Mouse (Mus musculus): ENCODE measurements around the gene Myo1f. TPM values are rescaled to one million over a fixed set of nuclear protein-coding genes. Genes with fewer than 3 reads are reported as not detected.

Myo1f gene
- total RNA-seq (2021), result 1 to 10 TPM; 1.8 to 2.0 TPM

DNA sequence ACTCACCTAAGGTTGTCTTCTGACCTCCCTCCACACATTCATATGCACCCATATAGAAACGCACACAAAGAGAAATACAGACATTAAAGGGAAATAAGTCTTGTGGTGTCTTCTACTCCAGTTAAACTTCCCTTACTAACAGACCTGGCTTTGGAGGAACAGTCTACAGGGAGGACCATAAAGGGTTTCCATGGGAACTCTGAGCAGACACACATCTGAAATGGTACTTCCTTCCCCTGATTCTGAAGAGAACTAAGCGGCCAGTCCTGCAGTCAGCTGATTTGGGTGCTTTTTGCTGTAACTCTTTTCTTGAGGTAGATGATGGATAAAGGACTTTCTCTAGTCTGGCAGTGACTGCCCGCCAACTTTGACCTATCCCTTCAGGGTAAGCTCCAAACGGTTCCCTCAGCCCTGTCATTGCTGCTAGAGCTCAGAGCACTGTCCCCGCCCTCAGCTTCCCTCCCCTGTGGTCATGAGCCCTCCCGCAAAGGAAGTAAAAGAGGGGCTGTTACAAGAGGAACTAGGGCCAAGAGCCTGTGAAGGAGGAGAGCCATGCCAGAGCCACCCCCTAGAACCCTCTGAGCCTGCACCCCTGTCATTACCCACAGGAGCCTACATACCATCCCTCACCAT, at the start of gene Myo1f:
Myo1f (plus strand) TSS at position 485 of the 633 bp plus-strand sequence.
- DNase-seq (ENCODE audit: extremely low spot score in 1 of 2, low spot score in 1 of 2), result no peak

DNA sequence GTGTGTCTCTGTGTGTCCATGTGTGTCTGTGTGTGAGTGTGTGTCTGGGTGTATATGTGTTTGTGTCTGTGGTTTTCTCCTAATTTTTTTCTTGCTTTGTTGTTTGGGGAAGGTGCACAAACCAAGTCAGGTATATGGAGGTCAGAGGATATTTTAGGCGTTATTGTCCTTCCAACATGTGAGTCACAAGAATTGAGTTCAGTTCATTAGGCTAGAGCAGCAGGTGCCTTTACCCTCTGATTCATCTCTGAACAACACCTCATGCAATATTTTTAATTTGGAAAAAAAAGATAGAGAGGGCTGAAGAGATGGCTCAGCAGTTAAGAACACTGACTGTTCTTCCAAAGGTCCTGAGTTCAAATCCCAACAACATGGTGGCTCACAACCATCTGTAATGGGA, 47.1 kb upstream of the Myo1f start:
- no peak for DNase-seq (ENCODE audit: extremely low spot score in 1 of 2, low spot score in 1 of 2)

DNA sequence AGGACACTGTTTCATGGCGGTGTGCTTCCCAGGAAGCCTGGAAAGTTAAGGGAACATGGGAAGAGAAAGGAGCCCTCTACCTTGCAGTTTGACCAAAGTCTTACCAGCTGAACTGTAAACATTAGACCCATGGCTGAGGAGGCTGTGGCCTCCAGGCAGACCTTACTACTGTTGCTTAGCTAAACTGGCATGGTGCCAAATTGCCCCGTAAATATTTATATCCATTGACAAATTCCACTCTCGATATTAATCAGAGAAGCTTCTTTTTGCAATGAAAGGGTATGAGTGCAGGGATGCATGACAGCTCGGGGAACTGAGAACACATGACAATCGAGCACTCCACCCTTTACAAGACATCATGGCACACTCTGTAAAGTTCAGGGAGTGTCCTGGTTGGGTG, 45.3 kb upstream of the Myo1f start:
- DNase-seq (ENCODE audit: extremely low spot score in 1 of 2, low spot score in 1 of 2), result no peak

DNA sequence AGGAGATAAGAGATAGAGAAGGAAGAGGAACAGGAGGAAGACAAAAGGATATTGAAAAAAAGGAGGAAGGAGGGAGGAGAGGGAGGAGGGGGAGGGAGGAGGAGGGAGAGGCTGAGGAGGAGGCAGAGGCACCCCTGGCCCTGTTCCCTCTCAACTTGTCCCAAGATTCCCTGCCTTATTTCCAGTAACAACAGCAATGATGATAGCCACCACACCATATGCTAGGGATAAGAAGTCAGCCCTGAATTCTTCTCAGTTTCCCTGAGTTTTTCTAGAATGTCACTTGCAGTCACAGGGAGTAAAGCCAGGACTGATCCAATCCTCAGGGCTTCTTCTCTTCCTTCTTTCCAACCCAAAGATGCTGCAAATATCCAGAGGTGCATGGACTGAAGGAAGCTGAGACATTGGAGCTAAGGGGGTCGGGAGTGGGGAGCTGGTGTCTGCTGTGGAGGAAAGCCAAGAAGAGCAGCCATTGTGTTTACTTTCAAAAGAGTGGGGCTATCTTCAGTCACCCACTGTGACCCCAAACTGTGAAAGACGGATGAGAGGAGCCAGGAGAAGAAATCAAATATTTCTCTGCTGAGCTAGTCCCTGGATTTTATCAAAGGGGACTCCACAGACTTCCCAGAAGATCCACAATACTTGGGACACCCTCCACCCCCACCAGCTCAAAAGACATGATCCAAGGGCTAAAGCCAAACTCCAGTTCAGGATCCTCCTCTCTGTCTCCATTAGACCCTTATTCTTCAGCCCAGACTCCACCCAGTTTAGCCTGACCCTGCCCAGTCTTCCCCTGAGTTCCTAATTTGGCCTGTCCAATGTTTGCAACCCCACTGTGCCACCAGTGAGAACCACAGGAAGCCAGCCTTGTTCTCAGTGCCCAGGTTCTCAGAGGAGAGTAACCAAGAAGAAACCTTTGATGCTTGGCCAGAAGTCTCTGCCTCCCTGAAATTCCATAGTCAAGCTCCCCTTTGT, 42.8 kb upstream of the Myo1f start:
- DNase-seq (ENCODE audit: extremely low spot score in 1 of 2, low spot score in 1 of 2), result no peak

DNA sequence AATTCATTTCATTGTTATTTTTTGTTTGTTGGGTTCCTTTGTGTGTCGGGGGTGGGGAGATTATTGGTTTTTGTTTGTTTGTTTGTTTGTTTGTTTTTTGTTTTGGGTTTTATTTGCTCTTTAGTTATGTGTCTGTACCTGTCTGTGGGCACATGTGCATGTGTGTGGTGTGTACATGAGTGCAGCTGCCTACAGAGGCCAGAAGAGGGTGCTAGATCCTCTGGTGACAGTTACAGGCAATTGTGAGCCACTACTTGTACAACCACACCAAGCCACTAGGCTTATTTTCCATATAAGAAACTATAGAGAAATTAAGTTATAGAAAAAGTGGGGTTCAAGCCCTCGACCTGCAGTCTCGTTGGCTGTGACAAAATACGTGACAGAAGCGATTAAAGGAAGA, 41.6 kb upstream of the Myo1f start:
- no peak for DNase-seq (ENCODE audit: extremely low spot score in 1 of 2, low spot score in 1 of 2)

DNA sequence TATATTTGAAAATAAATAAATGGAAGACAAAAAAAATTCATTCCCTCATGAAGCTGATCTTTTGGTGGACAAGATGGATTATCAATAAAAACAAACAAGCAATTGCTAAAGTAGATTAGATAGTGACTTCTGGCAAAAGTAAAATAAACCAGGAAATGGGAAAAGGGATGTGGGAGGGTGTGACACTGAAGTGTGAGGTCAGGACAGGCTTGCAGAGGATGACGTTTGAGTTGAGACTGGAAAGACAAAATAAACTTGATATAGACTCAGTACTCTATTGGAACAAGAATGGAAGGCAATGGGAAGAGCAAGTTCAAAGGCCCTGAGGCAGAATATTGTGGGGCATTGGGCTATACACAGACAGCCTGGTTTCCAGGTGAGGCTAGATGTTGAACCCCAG, 35.1 kb upstream of the Myo1f start:
- no peak for DNase-seq (ENCODE audit: extremely low spot score in 1 of 2, low spot score in 1 of 2)

DNA sequence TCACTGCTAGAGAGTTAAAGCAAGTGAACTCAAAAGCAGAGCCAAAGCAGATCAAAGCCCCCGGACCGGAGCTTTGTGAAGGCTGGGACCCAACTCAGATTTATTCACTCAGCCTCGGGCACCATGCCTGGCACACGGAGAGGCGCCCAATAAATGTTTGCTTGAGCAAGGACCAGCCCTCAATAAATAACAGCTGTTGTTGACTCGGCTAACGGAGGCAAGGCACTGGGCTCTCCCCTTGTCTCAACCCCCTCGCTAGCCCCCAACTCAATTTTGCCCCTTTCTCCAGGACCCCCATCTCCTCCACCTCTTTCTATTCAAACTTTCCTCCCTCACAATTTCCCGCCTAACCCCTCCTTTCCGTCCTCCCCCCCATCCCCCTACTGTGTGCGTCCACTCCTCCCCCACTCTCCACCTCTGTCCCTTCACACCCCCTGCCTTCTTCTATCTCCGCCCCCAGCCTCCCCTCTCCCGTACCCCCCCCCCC, 32.0 kb upstream of the Myo1f start:
- peak in 1 of 2 experiments; percentile 12 for DNase-seq (ENCODE audit: extremely low spot score in 1 of 2, low spot score in 1 of 2)

DNA sequence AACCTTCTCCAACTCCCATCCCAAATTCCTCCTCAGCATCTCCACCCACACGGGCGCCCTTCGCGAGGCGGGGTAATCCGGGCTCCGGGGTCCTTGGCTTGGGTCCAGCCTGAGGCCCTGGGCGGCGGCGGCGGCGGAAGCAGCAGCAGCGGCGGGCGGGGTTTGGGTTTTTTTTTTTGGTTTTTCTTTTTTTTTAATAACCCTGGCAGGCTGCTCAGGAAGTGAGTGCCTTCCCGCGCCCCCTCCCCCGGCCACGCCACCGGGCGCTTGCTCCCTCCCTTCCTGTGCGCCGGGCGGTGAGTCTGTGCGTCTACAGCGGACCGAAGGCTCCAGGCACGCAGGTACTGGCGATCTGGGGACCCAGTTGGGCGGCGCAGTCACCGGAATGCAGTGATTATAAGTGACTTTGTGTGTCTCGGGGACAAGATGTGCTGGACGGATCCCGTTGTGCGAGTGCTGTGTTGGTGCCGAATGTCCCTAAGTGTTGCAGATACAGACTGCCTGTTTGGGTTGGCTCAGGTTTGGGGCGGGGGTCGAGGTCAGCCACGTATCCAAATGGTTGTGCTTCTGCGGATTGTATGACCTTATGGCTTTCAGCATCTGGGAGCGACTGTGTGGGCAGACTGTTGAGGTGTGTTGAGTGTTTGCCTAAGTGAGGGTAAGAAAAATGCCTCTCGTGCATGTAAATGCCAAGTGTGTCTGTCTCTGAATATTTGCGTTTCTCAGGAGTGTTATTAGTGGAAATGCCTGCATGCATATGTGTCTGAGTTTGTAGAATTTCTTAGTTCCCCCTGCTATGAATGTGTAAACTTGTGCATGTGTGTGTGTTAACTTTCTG, 31.4 kb upstream of the Myo1f start, which contains the start of gene Adamts10:
Adamts10 (plus strand) TSS at position 287 of the 838 bp plus-strand sequence.
- peak; percentile 47 to 51 for DNase-seq (ENCODE audit: extremely low spot score in 1 of 2, low spot score in 1 of 2)

DNA sequence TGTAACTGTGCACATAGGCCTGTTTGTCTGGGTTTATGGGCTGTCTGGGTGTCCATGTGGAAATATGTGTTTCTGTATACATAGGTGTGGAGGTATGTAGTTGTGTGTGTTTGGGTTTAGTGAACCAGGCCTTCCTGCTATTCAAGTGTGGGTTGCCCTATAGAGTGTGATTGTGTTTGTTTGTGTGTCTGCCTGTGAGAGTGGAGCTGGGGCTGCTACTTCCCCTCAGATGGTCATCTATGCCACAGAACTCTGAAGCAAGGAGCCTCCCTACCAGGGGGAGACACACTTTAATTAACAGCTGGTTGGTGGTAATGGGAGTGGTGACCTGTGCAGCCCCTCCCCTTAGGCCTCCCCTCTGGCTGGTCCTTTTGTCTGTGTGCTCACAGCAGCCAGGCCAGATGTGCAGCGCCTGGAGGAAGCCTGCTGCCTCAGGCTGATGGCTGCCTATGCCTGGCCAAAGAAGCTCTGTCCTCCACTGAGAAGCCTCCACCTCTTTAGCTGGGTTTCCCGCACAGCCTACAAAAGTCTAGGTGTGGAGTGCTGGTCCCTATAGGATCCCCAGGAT, 30.6 kb upstream of the Myo1f start:
- DNase-seq (ENCODE audit: extremely low spot score in 1 of 2, low spot score in 1 of 2), result no peak

DNA sequence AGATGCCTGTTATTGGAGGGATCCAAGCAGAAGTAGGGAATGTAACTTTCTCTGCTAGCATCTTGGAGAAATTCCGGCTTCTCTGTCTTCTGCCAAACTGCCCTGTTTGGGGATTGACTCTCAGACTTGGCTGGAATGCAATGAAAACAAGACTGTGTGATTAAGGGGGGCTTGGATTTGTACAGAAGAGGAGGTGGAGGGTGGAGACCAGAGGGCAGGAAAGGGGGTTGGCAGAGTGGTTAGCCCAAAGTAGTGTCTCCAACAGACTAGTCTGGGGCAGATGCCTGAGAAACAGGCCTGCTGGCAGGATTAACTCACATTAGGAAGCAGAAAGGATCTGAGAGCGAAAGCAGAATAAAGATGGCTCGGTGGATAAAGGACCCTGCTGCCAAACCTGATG, 29.0 kb upstream of the Myo1f start:
- DNase-seq (ENCODE audit: extremely low spot score in 1 of 2, low spot score in 1 of 2), result no peak

DNA sequence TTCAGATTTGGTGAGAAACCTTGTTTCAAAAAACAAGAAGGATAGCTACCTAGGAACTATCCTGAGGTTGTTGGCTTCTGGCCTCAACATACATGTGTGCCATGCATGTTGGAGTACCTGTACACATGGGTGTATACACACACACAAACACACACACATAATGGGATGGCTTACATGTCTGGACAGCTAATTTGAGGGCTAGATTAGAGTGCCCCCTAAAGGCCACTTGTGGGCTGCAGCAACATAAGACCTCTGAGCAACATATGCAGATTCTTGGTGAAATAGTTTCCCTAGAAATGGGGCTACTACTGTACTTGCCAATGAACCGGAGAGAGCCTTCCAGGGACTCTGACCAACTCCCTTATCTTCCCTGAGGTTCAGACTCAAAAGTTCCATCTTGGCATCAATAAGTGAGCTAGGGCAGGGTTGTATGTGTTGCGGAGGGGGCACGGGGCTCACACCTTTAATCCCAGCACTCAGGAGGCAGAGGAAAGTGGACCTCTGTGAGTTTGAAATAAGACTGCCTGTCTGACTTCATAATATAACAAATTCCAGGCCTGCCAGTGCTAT, 16.3 kb upstream of the Myo1f start:
- DNase-seq (ENCODE audit: extremely low spot score in 1 of 2, low spot score in 1 of 2), result peak in 1 of 2 experiments; percentile 56

DNA sequence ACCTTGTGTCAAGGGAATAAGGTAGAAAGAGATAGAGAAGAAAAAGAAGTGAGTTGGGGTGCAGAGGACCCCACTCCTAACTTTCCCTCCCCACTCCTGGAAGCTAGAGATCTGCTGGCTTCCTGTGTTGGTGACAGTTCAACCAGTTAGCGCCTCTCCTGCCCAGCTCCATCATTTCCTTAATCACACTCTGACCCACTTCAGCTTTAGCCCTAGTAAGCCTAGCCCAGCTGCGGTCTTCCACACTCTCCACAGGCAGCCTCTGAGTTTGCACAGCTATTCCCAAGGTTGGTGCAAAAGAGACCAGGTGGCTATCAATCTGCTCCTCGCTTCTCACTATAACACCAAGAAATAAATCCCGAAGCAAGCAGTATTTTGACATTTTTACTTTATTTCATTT, 15.6 kb upstream of the Myo1f start:
- DNase-seq (ENCODE audit: extremely low spot score in 1 of 2, low spot score in 1 of 2), result no peak

DNA sequence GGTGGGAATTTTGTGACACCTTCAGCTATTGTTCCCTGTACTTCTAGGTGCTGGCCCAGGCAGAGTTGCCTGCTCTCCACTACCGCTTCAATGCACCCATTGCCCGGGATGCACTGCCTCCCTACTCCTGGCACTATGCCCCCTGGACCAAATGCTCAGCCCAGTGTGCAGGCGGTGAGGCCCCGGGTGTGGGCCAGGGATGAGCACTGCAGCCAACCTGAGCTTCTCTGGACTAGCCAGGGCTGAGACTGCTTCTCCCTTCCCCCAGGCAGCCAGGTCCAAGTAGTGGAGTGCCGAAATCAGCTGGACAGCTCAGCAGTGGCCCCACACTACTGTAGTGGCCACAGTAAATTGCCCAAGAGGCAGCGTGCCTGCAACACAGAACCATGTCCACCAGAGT, 6.3 kb upstream of the Myo1f start:
- DNase-seq (ENCODE audit: extremely low spot score in 1 of 2, low spot score in 1 of 2), result no peak

DNA sequence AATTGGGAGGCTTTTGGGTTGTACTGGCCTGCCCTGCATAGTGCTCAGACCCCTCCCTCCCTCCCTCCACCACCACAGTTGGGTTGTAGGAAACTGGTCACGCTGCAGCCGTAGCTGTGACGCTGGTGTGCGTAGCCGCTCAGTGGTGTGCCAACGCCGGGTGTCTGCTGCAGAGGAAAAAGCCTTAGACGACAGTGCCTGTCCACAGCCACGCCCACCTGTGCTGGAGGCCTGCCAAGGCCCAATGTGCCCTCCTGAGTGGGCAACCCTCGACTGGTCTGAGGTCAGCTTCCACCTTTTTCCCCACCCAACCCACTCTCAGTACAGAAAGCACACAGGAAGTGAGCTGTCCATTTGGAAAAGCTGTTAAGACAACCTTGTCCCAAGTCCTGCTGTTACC, 5.1 kb upstream of the Myo1f start:
- DNase-seq (ENCODE audit: extremely low spot score in 1 of 2, low spot score in 1 of 2), result no peak

DNA sequence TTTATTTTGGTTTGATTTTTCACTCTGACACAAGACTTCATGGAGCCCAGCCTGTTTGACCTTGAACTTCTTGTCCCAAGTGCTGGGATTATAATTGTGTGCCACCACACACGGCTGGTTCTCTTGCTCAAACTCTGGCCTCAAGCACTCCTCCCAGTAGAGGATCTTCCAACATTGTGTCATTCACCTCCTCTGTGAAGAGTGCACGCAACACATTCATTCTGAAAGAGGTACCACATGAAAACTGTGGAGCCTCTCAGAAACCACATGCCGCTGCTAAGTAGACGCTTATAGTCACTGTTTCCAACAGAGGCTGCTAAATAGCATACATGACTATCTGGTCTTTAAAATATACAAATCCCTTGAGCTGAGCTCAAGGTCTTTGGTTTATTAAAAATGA, 3.4 kb upstream of the Myo1f start:
- DNase-seq (ENCODE audit: extremely low spot score in 1 of 2, low spot score in 1 of 2), result no peak

DNA sequence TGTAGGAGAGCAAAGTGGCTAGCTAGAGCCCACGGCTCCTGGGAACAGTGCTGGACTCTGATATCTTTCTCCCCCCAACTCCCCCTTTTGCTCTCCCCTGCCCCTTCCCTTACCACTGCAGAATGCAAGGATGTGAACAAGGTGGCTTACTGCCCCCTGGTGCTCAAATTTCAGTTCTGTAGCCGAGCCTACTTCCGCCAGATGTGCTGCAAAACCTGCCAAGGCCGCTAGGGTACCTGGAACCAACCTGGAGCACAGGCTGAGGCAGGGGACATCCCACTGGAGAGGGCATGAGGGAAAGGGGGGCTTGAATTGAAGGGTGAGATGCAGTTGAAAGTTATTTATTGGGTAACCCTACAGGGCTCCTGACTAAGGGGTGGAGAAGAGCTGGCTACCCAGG, 2.5 kb upstream of the Myo1f start:
- DNase-seq (ENCODE audit: extremely low spot score in 1 of 2, low spot score in 1 of 2), result peak in 1 of 2 experiments; percentile 19

DNA sequence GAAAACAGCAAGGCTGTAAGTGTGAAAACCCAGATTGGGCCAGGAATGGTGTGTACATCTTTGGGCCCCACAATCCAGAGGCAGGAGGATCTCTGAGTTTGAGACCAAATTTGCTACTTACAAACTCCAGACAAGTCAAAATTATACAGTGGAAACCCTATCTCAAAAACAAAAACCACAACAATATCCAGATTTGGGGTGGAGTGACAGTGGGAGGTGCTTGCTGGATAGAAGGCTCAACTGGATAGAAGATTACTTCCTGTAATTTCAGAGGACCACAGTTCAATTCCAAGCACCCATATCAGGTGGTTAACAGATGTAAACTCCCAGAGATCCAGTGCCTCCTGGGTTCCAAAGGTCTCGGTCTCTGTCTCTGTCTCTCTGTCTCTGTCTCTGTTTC, 971 bp upstream of the Myo1f start:
- DNase-seq (ENCODE audit: extremely low spot score in 1 of 2, low spot score in 1 of 2), result no peak

DNA sequence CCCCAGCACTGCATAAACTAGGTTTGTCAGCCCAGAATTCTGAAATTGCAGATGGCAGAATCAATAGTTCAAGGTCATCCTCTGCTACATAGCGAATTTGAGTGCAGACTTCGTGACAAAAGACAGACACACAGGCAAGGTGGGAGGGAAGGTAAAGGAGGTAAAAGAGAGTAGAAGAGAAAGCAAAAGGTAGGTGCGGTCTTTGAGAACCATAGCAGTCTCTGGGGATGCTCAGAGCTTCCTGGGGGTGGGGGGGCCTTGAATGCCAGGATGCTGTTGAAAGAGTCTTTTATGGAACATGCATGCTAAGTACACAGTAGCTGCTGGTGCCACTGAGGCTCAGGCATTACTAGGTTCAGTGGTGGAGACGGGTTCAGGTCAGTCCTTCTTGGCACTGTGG, 2.4 kb downstream of the Myo1f start:
- no peak for DNase-seq (ENCODE audit: extremely low spot score in 1 of 2, low spot score in 1 of 2)

DNA sequence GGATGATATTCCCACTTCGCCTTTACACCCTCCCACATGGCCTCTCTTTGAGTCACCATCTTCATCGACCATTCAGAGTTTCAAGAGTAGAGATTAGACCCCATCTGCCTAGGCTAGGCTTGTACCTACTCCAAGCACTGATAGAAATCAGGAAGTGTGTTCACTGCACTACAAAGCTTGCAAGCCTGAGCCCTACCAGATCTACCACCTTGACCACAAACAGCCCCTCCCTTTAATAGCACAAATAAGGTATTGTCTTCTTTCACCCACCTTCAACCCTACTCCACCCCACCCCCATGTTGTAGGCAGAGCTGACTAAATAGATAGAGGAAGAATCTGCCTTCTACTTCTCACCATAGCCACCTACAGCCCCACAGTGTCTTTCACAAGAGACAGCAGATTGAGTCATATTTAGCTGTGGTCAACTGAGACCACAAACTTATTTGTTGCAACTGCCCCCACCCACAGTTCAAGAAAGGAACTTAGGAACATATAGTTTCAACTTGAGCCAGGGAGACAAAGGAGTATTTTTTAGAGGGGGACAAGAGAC, 8.1 kb downstream of the Myo1f start:
- DNase-seq (ENCODE audit: extremely low spot score in 1 of 2, low spot score in 1 of 2), result no peak

DNA sequence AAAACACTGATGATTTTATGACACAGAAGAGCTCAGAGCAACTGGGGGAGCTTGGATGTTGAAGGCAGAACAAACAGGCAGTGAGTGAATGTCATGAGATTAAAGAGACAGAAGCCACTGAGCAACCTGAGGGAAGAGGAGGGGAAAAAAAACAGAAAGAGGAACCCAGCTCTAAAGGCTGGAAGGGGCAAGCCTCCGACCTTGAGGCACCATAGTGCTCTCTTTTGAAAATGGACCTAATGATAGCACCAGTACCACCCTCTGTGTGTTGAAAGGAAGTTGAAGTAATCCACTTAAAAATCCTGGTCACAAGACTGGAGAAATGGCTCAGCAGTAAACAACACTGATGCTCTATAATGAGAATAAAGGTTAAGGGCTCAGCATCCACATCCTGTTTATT, 9.1 kb downstream of the Myo1f start:
- no peak for DNase-seq (ENCODE audit: extremely low spot score in 1 of 2, low spot score in 1 of 2)
